Mouse (Mus musculus) activated CD4-positive, CD25-positive, alpha-beta regulatory T cell, adult 4 months (primary cell): ENCODE measurements at regions not wholly inside any gene's neighbourhood (a gene's known extent, or its start where the extent isn't known, plus 50 kb on each side); places are given as distances from the start of the nearest gene placed in this dataset.

Experiments
- ATAC-seq: one replicate; pipeline ENCODE4 v1.8.0; 2017

DNA sequence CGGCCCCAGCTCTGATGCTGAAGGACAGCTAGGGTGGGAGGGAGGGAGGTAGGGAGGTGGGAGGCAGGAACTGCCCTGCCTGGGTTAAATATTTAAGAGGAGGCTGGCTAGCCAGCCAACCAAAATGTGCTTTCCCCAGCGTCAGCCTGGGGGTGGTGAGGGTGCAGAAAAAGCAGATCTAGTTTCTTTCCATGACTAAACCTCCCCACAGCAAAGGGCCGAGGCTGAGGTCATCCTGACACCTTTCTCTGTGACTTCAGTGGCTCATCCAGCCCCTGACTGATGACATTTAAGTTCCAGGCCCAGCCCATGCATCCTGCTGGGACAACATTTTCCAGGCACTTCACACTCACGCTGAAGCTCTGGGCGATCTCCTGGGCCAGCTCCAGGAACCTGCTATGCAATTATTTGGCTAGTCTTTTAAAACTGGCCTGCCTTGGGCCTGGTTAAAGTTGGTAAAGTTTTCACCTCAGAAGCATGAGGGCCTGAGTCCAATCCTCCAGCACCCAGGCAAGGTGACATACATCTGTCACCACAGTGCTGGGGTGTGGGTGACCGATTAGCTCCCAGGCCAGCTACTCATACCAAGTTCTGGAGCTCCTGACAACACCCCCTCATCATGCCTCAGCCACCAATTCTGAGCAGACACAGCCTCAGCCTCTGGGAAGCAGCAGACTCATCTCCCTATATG is 243.8 kb upstream of the Sulf2 start:
- no peak for ATAC-seq

DNA sequence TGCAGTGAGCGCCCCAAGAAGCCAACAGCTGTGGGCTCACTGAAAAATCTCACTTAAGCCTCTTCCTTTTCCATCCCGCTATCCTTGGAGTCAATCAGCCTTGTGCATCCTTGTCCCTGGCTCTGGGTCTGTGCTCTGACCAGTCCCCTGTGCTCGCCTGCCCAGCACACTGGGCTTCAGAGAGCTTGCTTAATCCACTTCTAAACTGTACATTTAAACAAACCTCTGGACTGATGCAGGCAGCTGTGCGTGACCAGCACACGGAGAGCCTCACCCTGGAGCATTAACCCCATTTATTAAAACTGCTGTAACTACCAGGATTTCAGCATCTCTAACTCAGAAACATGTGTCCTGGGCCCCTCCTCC is 243.3 kb upstream of the Sulf2 start:
- no peak for ATAC-seq

DNA sequence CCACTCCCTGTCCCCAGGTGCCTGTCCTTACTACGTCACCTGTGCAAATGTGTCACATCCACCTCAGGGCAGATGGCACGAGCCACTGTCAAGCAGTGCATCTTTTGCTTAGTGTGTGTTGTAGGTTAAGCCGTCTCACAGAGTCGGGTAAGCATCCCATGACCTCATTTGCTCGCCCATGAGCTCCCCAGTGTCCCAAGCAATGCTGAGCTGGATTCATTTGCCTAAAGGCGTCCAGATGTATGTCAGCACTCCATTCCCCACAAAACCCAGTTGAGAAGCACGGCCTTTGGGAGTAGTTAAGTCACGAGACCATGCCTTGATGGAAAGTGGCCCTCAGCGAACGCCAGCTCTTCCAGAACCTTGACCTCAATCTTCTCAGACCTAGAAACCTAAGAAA is 242.7 kb upstream of the Sulf2 start:
- no peak for ATAC-seq

DNA sequence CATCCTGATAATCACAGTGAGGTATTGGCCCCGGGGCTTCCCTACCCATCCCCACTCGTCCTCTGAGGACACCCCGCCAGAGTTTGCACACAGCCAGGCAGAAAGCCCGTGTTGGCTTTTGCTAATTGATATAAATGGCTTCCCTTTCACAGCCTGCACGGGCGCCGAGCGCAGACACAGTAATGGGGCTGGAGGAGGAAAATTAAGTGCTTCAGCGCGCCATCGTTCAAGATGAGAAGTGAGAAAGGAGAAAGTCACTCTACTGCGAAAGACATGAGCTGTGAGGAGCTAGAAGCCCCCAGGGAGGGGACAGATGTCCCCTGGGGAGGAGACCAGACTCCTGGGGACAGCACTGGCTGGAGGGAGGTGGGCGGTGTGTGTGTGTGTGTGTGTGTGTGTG is 239.2 kb upstream of the Sulf2 start:
- no peak for ATAC-seq

DNA sequence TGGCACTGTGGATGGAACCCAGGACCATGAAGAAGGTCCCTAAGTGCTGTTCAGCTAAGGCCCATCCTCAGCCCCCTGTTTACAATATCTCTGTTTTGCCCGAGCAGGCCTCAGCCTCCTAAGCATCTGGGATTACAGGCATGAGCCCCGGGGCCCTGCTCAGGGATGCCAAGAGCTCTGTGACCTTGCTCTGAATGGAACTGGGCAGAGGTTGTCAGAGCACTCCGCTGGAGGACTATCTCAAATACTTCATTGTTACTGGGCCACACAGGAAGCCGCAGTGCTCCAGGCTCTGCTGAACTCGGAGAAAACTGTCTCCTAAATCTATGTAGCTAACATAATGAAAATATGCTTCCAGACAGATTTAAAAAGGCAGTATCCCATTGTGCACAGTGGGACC is 235.7 kb upstream of the Sulf2 start:
- no peak for ATAC-seq

DNA sequence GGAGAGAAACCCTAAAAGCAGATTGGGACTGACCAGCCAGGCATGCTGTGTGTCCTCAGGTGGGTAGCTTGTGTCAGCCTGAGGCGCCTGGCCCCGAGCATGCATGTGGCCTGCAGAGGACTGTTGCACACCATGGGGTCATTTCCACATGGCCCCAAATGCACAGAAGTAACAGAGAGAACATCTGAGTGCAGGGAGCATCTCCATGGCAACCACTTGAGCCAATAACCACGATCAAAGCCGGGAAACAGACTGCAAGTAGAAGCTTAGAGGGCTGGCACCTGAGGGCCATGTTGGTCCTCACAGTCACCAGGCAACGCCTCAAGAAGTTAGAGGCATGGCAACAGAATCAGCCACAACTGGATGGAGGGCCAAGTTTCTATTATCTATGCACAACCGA is 232.6 kb upstream of the Sulf2 start:
- ATAC-seq: no peak

DNA sequence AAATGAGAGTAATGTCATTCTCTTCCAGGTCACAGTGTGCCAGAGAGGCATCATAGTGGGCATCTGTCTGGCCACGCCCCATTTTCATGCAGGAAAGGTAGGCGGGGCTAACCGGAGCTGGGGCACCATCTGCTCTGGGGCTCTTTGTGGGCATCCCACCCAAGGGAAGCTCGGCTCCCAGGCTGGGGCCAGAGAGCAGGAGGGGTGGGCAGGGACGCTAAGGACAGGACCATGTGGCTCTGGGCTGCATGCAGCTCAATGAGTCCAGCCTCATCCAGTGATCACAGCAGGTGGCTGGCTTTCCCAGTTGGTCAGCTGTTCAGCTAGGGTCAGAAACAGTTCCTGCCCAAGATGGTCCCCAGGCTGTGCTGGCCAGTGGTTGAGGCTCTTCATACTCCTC is 231.4 kb upstream of the Sulf2 start:
- ATAC-seq: no peak

DNA sequence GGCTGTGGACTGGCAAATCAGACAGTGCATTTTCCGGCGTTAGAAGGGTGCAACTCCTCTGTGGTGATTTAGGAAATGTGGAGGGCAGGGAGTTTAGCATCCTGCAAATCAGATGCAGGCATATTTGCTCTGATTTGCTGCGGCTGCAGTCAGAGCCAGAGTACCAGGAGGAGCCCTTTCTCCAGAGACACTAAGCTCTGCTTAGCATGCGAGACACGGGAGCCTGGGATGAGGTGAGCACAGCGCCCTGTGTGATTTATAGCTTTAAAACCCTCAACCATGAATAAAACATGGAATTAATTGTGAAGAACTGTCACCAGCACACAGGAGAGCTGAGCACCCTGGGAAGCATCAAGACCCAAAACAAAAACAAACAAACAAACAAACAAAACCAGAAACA is 229.1 kb upstream of the Sulf2 start:
- ATAC-seq: no peak

DNA sequence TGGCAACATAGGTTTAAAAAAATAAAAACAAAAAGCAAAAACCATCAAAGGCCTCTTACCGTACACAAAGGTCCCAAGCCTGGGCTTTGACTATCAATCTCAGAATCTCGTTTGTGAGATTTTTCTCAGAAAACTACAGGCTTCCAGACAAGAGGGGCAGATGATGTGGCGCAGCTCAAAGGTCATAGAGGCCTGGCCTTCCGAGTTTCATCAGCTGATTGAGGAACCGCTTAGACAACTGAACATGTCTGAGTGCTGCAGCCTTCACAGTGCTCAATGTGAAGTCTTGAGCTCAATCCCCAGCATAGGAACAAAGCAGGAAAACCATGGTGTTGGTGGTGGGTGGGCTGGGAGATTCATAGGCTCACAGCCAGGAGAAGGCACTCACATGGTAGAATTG is 227.9 kb upstream of the Sulf2 start:
- ATAC-seq: no peak

DNA sequence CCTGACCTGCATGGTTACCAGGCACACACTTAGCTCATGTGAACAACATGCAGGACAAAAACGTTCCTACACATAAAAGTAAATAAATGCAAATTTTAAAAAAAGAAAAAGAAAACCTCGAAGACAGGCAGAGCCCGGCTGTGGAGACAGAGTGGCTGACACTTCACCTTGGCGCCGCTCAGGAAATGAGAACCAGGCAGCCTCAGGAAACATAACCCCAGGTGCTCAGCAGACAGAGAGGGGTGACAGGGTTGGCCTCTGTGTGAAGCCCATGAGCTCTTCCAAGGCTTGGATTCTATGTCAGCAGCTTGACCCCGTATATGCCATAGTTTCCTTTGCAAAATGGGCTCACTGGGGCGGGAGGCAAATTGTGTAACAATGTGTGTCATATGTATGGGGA is 226.7 kb upstream of the Sulf2 start:
- ATAC-seq: no peak

DNA sequence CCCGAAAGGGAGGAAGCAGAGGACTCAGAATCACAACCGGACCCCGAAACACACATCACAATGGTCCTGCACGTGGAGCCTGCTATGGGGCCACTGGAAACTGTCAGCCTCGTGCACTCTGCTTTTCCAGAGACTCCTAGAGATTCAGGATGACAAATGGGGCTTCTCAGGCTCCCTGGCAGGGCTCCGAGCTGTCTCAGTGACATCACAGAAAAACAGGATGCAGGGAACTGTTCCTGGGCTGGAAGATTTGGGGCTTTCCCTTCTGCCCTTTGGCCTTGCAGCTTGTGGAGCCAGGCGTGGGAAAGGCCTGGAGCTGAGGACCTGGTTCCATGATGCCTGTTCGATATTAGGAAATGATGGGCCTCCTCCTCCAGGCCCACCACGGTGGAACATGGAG is 225.4 kb upstream of the Sulf2 start:
- no peak for ATAC-seq

DNA sequence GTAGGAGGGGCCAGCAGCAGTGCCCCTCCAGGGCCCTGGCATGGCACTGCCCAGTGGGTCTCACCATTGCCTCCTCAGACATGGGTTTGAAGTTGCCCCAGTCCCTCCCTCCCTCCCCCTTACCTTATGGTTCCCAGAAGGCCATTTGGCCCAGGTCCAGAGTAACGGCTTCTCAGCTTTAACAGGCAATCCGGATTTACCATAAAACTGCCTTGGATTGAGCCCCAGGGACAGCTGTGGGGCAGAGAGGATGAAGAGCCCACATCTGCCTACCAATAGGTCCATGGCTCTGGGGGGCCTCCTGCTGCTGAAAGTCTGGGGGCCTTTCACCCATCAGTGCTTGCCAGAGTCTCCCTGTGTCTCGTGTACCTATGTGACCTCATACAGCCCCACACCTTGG is 222.9 kb upstream of the Sulf2 start:
- no peak for ATAC-seq

DNA sequence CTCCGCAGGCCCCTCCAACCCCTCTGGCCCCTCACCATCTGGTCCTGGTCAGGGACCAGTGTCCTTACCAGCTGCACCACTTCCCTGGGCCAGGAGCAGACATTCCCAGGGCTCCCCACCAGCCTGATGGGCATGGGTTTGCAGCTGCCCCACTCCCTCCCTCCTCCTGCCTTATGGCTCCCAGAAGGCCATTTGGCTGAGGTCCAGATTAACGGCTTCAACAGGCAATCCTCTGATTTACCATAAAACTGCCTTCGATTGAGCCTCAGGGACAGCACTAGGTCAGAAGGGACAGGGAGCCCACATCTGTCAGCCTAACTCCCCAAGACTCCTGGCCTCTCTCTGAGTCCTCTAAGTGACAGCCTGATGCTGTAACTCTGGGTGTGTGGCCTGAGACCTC is 221.9 kb upstream of the Sulf2 start:
- ATAC-seq: no peak

DNA sequence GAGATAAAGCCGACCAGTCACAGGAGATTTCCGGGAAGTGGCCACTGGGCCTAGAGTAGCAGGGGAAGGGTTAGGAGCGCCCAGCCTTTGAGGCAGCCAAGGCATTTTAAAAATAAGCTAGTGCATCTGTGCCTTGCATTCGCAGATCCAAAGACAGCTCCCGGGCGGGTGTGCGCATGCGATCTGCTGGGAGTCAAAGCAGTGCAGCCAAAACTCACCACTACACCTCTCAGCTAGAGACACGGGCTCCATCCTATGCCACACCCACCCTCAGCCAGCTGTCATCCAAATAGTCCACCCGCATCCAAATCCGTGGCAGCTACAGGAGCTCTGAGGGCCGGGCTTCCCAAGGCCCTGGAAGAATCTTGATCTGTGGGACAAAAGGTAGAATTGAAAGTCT is 220.2 kb upstream of the Sulf2 start:
- ATAC-seq: no peak

DNA sequence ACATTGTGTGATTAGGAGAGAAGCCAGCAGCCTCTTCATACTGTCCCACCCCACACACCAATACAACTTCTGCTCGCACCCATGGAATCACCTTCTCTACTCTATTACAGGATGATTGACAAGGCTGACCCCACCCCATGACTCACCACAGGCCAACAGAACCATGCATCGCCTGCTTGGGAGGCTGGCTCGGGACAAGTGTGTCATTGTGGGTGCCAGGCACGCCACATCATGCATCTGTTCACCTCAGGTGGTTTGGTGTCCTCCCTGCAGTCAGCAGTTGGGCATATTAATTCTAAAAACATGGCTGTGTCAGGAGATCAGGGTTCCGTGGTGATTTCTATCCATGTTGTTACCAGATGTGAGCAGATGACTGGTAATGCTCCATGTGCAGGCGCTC is 215.3 kb upstream of the Sulf2 start:
- ATAC-seq: no peak

DNA sequence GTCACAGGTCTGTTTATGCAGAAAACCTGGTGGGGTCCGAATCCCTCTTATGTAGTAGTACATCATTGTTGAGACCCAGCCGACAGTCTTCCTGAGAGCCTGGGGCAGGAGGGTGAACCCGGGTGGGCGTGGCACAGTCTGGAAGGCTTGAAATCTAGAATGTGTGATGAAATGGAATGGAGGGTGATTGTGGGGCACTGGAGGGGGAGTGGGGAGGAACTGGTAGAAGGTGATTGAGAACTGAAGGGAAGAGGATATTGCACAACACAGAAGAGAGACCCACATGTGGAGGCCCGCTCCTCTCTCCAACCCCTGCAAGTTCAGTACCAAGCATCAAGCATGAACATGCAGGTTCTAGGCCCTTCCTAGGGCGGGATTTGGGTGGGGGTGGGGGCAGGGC is 206.2 kb upstream of the Sulf2 start:
- ATAC-seq: no peak

DNA sequence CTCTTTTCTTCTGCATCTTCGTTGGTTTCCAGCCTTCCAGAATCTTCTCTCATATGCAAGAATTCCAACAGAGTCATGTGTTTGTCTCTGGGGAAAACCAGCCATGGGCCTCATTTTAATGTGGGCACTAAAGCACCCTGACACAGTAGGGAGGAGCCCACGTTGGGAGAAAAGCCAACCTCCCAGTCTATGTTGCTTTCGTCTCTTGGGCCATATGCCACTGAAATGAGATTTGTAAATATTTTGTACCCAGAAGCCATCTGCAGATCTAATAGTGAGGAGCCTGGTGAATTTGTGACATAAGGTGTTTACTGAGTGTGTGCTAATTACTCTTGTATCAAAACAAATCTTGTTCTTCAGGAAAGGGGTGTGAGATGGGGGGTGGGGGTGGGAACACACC is 205.3 kb upstream of the Sulf2 start:
- ATAC-seq: no peak

DNA sequence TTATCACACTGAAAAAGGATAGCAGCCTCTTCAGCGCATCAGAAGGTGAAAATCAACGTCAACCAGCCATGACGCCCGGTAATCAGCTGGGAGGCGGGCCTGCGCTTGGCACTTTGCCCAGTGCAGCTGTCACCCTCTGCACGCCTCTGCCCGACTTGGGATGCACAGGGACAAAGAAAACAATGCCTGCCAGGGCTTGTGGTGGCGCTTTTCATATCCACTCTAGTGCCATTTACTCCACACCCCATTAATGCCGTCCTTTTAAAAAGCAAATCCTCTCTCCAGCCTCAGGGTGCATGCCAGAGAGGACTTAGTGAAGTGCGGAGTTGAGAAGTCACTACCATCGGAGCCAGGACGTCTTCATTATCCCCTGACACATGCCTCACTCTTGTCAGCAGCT is 204.5 kb upstream of the Sulf2 start:
- no peak for ATAC-seq

DNA sequence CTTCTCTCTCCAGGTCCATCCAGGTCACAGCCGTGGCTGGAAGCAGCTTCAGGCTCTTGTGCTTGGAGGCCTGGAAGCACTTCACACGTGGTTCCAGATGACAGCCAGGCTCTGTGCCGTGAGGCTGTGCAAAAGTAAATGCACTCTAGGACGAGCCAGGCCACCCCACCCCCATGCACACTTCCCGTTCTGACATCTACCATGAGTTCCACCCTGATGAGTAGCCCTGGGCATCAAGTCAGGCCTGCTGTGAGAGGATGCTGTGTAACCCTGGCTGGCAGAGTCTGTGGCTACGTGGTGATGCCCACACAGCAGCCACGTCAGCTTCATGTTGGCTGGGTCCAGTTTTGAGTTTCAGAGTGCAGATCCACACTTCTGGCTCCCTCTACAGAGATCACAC is 202.4 kb upstream of the Sulf2 start:
- no peak for ATAC-seq

DNA sequence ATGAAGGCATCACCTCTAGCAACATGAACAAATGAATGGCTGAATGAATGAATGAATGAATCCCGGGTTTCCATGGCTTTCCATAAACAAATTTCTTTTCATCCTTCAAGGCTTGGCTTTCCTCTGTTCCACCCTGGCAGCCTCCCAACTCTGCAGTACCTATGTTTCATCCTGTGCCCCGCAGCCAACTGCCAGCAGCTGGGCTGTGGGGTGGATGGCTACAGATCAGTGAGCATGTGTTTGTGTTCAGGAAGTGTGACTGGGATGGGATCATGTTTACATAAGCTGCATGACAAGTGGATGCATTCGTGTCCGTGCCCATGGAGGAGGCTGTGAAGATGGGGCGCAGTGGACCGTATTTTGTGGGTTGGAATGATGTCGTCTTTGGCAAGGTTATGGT is 200.5 kb upstream of the Sulf2 start:
- no peak for ATAC-seq

DNA sequence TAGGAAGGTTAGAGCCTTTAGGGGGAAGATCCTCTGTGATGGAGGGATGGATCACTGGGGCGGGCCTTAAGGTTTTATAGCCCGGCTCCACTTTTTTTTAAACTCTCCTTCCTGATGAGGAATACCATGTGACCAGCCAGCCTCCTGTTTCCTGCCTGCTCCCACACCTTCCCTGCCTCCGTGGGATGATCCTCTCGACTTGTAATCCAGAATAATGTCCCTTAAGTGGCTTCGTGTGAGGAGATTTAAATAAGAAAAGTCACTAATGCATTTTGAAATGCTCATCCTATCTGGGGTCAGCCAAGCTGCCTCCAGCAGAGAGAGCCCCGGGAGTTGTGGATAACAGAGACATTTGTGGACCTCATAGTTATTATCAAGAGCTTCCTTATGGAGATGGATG is 200.0 kb upstream of the Sulf2 start:
- ATAC-seq: no peak

DNA sequence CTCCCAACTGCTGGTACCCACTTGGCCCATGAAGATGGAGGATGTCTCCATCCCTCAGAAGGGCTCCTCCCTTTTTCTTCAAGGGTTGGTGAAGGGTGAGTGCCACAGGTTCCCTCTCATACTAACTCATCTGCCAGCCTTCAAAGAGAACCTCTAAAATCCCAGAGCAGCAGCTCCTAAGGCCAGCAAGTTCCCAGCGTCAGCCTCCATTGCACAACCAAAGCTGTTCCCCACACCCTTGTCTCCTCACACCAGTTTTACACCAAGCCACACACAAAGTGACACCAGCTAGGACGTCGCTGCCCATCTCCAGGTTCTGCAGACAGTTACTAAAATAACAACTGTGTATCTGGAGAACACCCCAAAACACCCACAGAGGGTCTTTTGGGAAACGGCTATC is 198.9 kb upstream of the Sulf2 start:
- ATAC-seq: no peak

DNA sequence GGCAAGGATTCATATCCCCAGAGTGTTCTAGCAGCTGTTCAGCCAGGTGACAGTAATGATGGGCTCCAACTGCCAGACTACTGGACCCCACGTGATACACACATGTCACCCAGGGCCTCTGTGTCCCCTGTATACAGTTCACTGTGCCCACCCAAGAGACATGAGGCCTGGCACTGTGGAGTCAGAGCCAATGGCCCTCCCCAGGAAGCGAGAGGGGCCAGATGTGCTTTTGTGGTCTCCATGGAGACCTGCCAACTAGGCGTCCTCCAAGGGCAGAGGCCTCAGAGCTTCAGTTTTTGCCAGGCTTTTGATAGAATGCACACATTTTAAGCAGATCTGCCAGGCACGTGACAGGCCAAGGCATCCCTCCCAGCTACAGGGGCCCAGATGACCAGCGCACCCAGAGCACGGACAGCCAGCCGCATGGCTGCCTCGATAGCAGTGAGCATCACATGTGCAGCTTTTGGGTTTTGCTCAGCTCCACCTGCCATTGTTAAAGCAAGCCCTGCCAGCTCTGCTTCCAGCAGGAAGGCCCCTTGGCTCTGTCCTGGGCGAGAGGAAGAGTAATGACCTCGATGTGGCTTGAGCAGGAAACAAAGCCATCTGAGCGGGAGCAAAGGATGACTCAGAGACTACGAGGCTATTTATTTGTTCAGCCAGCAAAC is 198.1 kb upstream of the Sulf2 start:
- ATAC-seq: no peak

DNA sequence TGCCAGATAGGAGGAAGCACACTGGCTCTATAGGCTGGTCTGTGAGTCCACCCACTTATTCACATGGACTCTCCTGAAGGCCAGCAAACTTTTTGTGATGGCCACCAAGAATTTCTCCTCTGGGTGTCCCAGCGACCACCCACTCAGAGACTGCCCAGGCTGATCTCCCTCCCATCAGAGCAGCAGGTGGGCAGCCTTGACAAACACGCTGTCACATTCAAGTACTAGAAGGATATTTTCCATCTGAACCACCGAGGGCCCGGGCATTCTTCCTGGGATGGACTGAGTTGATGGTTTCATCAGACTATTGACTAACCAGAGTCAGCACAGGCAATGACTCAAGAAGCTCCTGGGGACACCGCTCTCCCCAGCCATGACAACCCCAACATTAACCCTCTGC is 196.5 kb upstream of the Sulf2 start:
- ATAC-seq: no peak

DNA sequence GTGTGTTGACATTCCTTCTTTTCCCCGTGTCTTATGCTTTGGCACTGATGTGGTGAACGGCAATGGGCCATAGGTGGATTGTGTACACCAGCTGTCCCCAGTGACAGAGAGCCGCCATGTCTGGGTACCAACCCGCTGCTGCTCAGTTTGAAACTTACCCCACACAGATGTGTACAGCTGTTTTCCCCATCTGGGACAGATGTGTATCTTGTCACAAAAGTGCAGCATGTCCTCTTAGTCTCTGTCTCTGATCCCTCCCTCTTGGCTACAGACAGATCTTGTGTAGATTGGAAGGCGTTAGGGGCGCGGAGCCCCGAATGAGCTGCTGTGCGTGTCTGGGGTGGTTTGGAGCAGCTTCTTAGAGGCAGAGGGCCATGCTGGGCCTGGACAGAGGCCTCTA is 196.1 kb upstream of the Sulf2 start:
- ATAC-seq: no peak
